Comparison of ENCODE assay signal across 10 mouse cellular contexts in genomic region chr9:31175978-31176377, GRCm38 (mm10). TPM values are rescaled to one million over a fixed set of nuclear protein-coding genes. Genes with fewer than 3 reads are reported as not detected.
DNase-seq lines count a peak whose midpoint lies in the region; ATAC-seq and TF ChIP-seq lines count a peak whose summit lies in the region.
"Had no signal": no experiment of that assay in that cellular context is flagged by ENCODE, and none has a peak within 500 bp of the region (broad histone marks: within the 10 kb centered on the region; RNA-seq: fewer than 3 reads in every experiment).

No protein-coding gene starts in this region.

- no peaks in the 10 kb centered on the region for H3K27me3 ChIP-seq in heart, adult 2 months (ENCODE audit: control insufficient read depth, insufficient read depth, low read length)
- H3K27me3 ChIP-seq in intestine, postnatal 0 days (replicated peaks; ENCODE audit: control insufficient read depth, insufficient read depth, low read length), result no peaks in the 10 kb centered on the region

- no peak for TF ChIP-seq EP300 in heart, adult 2 months (IDR thresholded peaks at IDR 0.05; ENCODE audit: insufficient read depth, low read depth, low read length)

- ATAC-seq in intestine, postnatal 0 days, result peak; percentile 12; the same call in 1 of the 2 replicates

- intact Hi-C loops in heart, adult 2 months (cut with DNase I), result loop anchor here (5.0 kb wide), 1 partner anchor 36 kb away; the partner anchor contains the start of gene Aplp2

- no peak for TF ChIP-seq CTCF in heart, adult 2 months (IDR thresholded peaks at IDR 0.05)
- TF ChIP-seq CTCF in layer of hippocampus, adult 2 months (conservative IDR thresholded peaks at IDR 0.05), result no peak
- no peak for TF ChIP-seq CTCF in intestine, postnatal 0 days (IDR thresholded peaks at IDR 0.05; ENCODE audit: low read depth)

- H3K27ac ChIP-seq in heart, adult 2 months, result peak overlapping the region; percentile 61
- H3K27ac ChIP-seq in layer of hippocampus, adult 2 months, result peak overlapping the region; percentile 76
- H3K27ac ChIP-seq in intestine, postnatal 0 days (ENCODE audit: low read depth, low read length), result peak overlapping the region; percentile 37; the same call in 1 of the 2 replicates

- no peaks in the 10 kb centered on the region for H3K9me3 ChIP-seq in intestine, postnatal 0 days (ENCODE audit: control insufficient read depth)

- H3K4me1 ChIP-seq in heart, adult 2 months (ENCODE audit: control insufficient read depth, insufficient read depth, low read length), result peaks cover 21% of the 10 kb centered on the region
- peaks cover 7% of the 10 kb centered on the region for H3K4me1 ChIP-seq in intestine, postnatal 0 days (replicated peaks; ENCODE audit: control insufficient read depth, insufficient read depth, low read length)

- 39% methylated on average over 3 of the region's 3 CpGs for WGBS in heart, adult 2 months
- 61% methylated on average over 3 of the region's 3 CpGs for WGBS in intestine, postnatal 0 days

- H3K4me3 ChIP-seq in heart, adult 2 months, result no peak overlapping the region
- no peak overlapping the region for H3K4me3 ChIP-seq in layer of hippocampus, adult 2 months
- H3K4me3 ChIP-seq in intestine, postnatal 0 days (ENCODE audit: low read depth, low read length), result no peak overlapping the region
- H3K4me3 ChIP-seq: erythroblast, embryonic 14.5 days had no signal

- H3K4me2 ChIP-seq in intestine, postnatal 0 days (replicated peaks; ENCODE audit: low read depth), result no peak overlapping the region

- no peak for TF ChIP-seq POLR2A in heart, adult 2 months (IDR thresholded peaks at IDR 0.05; ENCODE audit: insufficient read depth, low read depth, low read length)

- H3K79me2 ChIP-seq in heart, adult 2 months (replicated peaks; ENCODE audit: control insufficient read depth, insufficient read depth, low read length), result peaks cover 4% of the 10 kb centered on the region

- no peak overlapping the region for H3K9ac ChIP-seq in heart, adult 2 months (ENCODE audit: low read depth, low read length)
- no peak overlapping the region for H3K9ac ChIP-seq in intestine, postnatal 0 days (ENCODE audit: low read depth, low read length)

- no peak for DNase-seq in heart, adult 2 months
- no peak for DNase-seq in heart, adult 8-10 months (ENCODE audit: low spot score)
- peak in 1 of 2 experiments; percentile 20 for DNase-seq in layer of hippocampus, adult 2 months (ENCODE audit: low spot score in 2 of 2)
- DNase-seq in layer of hippocampus, adult 9-11 months, result no peak
- peak; percentile 63 for DNase-seq in brain, adult 2 months (ENCODE audit: low read depth, low spot score)
- DNase-seq in thymus, postnatal 0 days (ENCODE audit: low spot score), result no peak
- DNase-seq: embryo, embryonic 11 days; liver had no signal

- peaks cover 20% of the 10 kb centered on the region for H3K36me3 ChIP-seq in heart, adult 2 months (ENCODE audit: control insufficient read depth, insufficient read depth, low read length)
- peaks cover 12% of the 10 kb centered on the region; the same call in 1 of the 2 replicates for H3K36me3 ChIP-seq in intestine, postnatal 0 days (ENCODE audit: control insufficient read depth, insufficient read depth)

RNA-seq across cellular contexts. Expression of gene Aplp2, which starts 35.6 kb away (rescaled TPM):
- 100 to 1,000 TPM; 285 to 294 TPM for total RNA-seq in heart, adult 2 months (2021)
- polyA plus RNA-seq in heart, adult 2 months (2012; rRNA removed), result 413 and 640 TPM in 2 replicates
- 100 to 1,000 TPM; 290 to 388 (median 328) TPM for total RNA-seq in heart, adult 8-10 months (2022)
- total RNA-seq in layer of hippocampus, adult 2 months (2021), result 100 to 1,000 TPM; 447 to 470 TPM
- polyA plus RNA-seq in intestine, postnatal 0 days (2015; fragmentation: Nextera tagmentation; extraction: Ambion mirVana), result 143 and 144 TPM in 2 replicates
- polyA plus RNA-seq in thymus, postnatal 0 days (2015; fragmentation: Nextera tagmentation; extraction: Ambion mirVana), result 166 and 168 TPM in 2 replicates

RNA-seq across cellular contexts. Expression of gene St14, which starts 44.3 kb away (rescaled TPM):
- total RNA-seq in heart, adult 2 months (2021), result under 1 TPM; 0.25 to 0.55 TPM
- 0.18 and 1.2 TPM in 2 replicates for polyA plus RNA-seq in heart, adult 2 months (2012; rRNA removed)
- total RNA-seq in heart, adult 8-10 months (2022), result under 1 TPM; 0.12 to 0.66 (median 0.22) TPM
- total RNA-seq in layer of hippocampus, adult 2 months (2021), result under 1 TPM; 0.61 to 0.79 TPM
- polyA plus RNA-seq in intestine, postnatal 0 days (2015; fragmentation: Nextera tagmentation; extraction: Ambion mirVana), result 58.6 and 63.4 TPM in 2 replicates
- polyA plus RNA-seq in thymus, postnatal 0 days (2015; fragmentation: Nextera tagmentation; extraction: Ambion mirVana), result 11.0 and 11.6 TPM in 2 replicates
